Mouse (Mus musculus) embryo, embryonic 10 days (tissue): ENCODE measurements around the gene Krt4.

ENCODE experiments used
- DNase-seq: peaks from one replicate; pipeline ENCODE4 v3.0.0-alpha.2; 2015; ENCODE audit warnings: low spot score

Krt4 gene

DNA sequence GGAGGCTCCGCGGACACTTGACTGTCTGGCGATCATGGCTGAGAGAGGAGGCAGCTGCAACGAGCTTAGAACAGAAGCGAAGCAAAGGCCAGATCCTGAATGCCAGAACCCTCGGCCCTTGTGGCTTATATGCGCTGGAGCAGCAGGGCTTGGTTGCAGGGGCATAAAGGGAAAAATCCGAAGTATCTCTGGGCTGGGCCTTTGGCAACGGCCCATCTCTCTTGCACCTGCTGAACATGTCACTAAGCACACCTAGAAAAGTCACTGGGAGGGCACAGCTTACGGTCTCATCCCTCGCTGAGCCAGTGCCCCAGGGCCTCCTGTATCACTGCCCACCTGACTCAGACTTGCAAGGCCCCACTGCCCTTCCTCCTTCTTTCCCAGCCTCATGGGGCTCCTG is at the start of gene Krt4:
Gene Krt4 (minus strand): TSS at position 101 of the 400 bp plus-strand sequence.
- DNase-seq: no peak

DNA sequence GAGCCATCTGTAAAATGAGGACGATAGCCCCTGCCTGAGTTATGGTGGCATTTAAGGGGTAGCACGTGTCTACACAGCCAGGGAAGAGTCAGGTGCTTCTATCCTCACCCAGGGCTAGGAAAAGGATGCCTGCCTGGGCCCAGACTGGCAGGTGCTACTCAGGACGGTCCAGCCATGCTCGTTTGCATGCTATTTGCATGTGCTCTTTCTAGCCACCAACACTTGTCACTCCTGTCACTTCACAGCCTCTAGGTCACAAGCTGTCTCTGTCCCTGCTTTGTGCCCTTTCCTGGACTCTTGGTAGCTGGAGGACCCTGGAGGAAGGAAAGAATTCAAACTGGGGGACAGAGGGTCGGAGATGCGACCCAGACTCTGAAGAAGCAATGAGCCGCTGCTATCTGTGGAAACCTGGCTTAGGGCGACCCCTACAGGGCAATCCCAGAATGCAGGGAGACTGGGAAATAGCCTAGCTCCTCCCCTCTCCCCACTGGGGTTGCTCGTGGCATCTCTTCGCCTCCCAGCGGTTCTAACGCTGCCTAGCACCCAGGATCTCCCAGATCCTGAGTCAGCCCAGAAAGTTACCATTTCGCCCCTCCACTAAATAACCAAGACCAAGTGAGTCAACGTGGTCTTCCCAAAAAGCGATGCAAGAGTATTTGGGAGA is 49.0 kb upstream of the Krt4 start:
- DNase-seq: peak; percentile 94

DNA sequence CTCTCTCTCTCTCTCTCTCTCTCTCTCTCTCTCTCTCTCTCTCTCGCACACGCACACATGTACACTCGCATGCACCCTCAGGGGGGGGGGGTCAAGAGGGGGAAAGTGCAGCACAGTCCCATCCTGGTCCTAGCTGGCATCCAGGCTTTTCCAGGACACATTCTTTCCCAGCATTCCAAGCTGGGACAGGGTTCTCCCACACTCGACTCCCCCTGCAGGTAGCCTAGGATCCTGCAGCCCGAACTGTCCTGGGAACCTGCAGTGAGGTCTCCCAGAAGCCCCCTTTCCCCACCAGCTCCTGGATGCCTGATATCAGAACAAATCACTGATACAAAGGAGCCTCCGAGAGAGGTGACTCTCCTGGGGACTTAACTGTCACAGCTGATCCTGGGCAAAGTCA is 46.0 kb upstream of the Krt4 start:
- peak; percentile 82 for DNase-seq

DNA sequence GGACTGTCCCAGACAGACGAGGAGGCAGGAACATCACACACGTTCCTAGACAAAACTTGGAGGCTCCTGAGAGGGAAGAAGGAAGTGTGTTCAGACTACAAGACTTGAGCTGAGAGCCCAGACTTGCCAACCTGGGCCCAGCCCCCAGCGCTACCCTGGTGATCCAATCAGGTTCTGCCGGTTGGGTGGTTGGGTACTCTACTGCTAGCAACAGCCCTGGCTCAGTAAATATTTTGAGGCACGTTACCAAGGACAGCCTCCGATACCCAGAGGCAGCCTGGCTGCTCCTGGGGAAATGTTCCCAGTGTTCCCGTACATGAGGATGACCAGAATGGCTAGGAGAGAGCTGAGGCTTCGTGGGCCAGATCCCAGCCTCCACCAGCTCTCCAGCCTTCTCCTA is 42.3 kb upstream of the Krt4 start:
- DNase-seq: no peak

DNA sequence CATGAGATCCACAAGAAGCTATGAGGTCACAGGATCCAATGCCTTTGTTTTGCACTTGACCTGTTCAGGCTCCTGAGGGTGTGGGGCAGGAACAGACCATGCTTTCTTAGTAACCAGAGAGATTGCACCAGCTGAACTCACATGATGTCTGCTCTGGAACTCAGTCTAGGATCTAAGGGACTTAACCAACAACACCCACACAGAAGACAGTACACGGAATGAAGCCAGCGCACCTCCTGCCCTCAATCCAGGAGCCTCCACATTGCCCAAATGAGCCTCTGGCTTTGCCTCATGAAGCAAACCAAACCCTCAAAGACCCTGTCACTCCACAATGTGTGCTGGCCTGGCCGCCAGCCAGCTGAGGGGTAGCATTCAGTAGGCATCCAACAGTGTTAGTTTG is 34.4 kb upstream of the Krt4 start:
- no peak for DNase-seq

DNA sequence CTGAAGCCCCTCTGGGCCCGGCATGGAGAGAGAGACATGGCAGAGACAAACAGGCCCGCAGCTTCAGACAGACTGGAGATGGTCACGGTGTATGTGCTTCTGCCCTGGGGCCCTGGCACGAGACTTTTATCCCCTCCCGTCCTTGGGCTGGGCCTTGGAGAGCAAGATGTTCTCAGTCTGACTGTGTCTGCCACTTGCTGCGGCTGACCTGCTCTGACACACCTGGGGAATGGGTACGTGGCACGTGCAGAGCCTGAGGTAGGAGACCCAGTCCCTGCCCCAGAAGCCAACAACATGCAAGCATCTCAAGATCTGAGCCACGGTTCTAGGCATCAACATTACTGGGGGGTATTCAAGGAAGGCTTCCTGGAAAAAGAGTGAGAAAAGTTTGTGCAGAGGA is 29.7 kb upstream of the Krt4 start, which contains the start of gene Krt78:
Gene Krt78 (minus strand): TSS at position 101 of the 400 bp plus-strand sequence.
- no peak for DNase-seq

DNA sequence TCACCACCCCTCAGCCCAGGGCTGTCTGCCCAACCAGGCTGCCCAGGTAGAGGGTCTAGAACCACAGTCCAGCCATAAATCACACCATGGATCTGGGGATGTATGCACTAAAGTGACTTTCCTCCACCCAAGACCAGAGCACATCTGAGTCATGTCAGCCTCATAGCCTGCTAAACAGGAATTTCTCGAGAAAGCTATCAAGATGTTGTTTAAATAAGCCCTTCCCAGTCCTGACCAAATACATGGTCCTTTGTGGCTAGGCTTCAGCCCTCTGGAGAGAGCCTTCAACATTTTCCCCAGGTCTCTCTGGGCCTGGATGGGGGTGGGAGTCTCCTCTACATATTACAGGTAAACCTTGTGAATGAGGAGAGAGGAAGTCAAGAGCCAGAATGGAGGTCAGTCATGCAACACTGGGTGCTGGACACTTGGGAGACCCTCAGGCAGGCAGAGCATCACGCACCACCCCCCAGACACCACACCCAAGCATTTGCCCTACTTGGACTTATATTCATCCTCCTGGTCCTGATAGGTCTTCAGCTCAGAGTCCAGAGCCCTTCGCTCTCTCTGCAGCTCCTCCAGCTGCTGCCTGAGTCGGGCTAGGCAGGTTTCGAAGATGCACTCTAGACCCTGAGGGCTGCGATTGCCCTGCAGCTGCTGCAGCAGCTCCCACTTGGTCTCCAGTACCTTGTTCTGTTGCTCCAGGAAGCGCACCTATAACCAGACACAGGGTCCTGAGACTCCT is 28.4 kb upstream of the Krt4 start:
- no peak for DNase-seq

DNA sequence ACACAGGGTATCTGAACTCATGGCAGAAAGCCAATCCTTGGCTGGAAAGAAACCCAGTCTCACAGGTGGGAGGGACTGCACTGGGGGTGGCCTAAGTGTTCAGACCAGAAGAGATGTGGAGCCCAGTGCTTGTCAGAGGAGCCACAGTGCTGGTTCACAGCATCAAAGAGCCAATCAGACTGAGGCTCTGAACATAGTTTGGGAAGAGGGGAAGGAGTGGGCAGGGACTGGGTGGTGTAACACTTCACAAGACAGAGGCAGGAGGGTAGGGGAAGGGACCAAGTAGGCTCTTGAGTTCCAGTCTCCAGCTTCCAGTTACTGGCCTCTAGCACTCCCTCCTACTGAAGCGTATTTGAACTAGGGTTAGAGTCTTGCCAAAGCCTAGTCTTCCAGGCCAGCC is 20.9 kb upstream of the Krt4 start:
- DNase-seq: no peak

DNA sequence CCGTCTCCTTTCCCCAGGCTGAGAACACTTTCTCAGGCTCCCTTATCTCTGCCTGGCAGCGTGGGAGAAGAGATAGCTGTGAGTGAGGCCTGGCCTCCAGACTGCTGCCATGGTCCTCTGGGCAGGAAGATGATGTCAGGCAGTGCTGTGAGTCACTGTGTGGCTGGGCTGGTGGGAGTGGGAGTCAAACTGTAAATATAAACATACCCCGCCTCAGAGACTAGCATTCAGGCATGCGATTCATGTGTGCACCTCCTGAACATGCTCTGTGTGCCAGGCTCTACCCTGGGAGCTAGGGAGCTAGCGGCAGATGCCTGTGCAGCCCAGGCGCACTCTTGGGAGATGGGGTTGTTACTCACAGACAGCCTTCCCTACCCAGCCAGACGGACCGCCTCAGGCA is 17.4 kb upstream of the Krt4 start:
- DNase-seq: peak; percentile 17

DNA sequence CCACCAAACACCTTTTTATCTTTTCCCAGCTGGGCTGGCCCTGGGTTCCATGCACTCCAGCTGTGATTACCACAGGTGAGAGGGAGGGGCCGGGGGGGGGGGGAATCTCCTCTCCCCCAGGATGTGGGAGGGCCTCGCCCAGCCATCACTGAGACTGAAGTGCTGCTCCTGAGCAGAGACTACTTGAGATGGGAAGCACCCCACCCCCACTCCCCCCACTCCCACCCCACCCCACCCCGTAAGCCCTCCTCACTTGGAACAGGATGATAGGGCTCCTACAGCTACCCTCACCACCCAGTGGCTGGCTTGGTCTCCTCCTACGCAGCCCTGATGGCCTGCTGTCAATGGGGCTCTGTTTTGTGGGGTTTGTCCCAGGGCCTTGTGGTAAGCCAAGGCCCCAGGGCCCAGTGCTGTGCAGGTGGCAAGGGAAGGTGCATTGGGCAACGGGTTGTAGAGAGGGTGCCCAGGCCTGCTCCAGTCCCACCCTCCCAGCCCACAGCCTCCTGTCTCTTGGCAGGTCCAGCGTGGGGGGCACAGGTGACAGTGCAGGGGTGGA is 15.8 kb upstream of the Krt4 start, which contains the start of gene Krt79:
Gene Krt79 (minus strand): TSS at position 51 of the 556 bp plus-strand sequence.
- no peak for DNase-seq

DNA sequence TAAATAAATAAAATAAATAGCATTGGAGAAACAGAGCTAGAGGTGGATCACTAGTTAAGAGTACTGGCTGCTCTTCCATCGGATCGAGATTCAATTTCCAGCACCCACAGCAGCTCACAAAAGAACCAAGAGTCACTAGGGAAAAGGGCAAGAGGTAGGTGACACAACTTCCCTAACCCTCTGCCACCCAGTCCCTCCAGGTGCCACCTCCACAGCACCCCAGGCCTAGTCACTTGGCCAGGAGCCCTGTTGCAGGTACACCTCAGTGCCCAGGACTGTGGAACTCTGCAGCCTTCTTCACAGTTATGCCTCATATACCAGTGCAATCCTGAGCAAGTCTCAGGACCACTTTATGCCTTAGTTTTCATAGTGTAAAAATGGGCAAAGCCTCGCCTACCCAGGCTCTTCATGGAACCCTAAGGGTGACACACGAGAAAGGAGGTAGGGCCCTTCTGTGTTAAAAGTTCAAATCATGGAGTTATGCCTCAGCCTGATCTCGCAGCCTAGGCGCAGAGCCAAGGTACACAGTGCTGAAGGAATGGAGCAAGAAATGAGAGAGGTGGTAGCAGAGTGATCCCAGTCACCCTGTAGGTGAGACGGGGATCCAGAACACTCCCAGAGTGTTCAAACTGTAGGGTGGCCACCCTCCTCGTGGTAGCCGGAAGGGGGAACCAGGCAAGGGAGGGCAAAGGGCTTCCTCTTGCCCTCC is 14.2 kb upstream of the Krt4 start:
- no peak for DNase-seq

DNA sequence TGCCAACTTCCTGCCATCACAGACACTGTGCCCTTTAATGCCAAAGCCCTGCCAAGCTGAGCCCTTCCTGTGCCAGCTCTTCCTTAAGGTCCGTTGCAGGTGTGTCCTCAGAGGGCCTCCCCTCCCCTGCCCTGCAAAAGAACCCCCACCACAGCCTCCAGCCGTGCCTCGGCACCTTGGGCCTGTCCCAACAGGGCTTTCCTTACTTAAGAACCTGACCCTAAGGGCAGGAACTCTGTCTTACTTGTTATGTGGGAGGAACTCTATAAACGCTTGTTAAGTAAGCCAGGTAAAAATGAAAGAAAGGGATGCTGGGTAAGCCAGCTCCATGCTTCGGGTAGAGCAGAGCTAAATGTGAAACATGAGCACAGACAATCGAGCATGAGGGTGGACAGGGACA is 8.5 kb upstream of the Krt4 start:
- DNase-seq: no peak

DNA sequence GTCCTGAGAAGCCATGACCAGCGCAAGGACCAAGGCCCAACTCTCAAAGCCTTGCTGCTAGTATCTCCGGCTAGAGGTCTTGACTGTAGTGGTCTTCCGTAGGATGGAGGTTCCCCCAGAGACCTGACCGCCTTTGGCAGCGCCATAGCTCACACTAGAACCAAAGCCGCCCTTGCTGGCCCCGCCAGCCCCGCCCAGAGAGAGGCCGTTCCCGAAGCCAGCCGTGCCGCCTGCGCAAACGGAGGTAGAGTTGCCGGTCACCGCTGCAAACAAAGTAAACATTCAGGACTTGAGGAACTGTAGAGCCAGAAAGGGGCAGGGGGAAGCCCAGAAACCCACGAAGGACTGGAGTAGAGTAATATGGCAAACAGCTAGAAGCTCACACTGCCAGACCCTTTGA is 5.1 kb upstream of the Krt4 start:
- DNase-seq: peak; percentile 24

DNA sequence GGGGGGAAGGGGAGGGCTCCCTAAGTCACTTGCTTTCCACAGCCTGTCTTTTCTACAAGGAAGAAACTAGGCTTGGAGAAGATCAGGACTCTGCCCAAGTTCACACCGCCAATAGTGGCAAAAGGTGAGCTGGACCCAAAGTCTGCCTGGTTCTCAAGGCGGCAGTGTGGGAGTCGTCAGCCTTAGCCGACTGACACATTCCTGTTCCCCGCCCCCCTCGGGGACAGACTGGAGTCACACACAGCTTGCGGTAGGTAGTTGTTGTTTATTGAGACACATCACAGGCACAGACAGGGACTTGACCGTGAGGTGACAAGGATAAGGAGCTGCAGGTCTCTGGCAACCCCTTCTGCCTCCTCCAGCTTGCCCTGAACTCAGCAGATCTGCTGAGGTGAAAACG is 4.6 kb upstream of the Krt4 start:
- DNase-seq: peak; percentile 23

DNA sequence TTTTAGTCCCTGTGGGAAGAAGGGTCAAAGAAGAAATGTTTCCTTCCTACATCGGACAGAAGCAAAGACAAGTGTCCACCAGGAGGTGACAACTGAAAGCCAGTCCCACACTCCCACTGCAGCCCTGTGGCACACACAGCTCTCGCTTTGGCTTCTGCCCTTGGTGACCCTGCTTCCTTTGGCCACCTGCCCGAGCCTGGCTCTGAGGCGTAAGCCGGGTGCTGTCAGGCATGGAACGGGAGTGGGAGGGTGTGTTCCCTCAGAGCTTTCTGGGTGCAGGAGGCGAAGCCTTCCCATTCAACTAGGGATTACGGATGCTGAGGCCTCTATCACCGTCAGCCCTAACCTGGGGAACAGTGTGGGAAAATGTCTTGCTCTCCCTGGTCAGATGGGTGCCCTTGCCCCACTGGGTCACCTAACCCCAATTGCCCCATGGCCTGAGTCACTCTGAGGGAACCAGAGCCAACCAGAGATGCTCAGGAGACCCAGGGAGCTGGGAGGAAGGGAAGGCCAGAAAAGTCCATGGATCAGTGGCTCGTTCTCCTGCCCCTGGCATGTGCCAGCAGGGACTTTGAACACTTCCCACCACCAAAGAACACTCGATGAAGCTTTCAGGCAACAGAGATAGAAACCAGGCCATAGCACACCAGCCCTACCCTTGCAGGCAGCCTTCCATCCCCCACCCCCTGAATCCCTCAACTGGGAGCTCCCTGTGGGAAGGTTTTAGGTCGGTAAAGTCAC is 3.0 kb upstream of the Krt4 start:
- no peak for DNase-seq

DNA sequence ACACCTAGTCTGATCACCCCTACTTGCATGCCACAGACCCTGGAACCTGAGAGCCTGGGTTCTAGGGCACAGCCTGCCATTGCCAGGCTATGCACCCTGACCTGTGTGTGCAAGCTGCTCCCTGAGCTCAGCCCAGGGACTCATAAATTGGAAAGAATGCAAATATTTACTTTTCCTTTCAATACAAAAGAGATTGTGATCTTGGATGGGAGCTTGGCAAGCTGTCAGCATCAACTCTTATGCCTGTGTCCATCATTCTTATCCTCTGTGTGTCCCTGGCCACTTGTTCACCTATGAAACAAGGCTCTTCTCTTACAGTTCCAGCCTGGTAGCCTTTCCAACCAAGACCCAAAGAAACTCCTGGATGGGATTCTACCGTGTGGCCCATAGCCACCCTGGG is 506 bp upstream of the Krt4 start:
- DNase-seq: no peak

DNA sequence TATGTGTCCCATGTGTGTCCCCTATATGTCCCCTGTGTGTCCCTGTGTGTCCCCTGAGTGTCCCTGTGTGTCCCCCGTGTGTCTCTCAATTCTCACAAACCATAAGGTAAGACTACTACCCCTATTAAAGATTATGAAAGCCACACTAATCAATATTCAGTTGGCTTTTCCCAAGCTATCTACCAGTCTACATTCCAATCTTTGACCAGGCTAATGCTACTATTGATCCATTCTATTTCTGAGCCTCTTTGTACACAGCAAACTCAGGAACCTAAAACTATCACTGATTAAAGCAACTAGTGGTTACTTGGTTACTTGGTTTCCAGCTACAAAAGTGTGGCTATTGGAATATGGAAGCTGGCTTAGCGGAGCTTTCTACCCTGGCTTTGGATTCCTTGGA is 2.2 kb downstream of the Krt4 start:
- DNase-seq: no peak

DNA sequence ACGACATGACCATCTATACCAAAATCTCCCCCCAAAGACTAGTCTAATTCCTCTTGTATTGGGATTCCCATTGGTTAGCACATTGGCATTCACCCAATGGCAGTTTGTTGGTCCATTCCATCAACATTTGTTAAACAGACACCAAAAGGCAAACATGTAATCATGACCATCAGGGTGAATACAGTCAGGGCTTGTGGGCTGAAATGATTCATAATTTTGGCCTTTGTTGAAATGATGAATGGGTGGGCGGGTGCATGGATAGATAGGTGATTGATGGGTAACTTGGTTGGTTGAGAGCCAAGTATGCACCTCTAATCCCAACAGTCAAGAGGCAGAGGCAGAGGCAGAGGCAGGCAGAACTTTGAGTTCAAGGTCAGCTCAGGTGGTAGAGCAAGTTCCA is 8.5 kb downstream of the Krt4 start:
- DNase-seq: no peak

DNA sequence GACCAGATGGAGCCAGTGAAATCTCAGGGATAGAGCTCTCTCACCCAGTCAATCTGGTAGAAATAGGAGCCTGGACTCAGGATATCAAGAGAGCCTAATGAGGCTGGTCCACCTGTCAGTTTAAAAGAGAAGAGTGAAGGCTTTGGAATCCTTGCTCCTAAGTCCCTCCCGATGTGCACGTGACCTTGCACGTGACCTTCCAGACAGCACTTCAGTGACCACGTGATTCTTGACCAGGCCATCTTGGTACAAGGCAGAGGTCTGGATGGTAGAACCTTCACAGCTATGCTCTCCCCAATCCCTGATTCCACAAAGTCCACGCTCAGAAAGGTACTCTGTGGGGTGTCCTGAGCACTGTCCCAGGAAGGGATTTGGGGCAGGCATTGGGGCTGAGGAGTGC is 19.7 kb downstream of the Krt4 start:
- no peak for DNase-seq

DNA sequence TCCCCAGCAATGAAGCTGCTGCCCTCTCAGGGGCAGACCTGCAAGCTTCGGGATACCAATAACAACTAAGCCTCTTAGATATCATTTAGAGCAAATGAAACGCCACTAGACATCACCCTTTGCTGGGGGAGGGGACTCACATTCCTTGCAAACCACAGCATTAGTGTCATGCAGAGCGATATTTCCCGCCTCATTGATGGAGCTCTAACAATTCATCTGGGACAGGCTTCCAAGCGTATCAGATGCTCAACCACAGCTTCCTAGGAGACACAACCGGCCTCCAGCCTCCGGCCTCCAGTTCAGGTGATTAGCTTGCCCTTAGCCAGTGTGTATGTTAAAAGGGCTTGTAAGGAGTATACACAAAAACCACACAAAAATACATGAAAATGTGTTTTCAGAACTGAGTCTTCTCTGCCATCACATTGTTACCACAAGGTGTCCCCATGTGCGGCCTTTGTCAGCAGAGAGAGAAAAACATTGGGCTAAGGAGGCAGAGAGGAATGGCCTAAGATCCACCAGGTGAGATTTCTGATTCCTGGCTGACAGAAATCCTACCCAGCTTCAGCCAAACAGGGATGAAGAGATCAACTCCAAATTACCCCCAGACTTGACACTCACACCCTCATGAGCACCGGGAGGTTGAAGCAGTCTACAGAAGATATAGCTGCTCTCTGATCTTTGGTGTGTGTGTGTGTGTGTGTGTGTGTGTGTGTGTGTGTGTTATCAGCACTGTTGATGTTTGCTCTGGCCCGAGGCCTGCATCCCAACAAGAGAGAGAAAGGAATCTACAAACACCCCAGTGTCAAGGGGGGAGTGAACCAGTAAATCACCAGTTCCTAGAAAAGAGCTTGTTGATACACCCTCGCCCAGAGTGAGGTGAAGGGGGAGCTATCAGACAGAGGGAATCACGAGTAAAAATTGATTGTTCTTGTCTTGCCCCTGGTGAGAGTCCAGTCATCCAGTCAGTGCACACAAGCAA is 22.1 kb downstream of the Krt4 start:
- peak; percentile 9 for DNase-seq

DNA sequence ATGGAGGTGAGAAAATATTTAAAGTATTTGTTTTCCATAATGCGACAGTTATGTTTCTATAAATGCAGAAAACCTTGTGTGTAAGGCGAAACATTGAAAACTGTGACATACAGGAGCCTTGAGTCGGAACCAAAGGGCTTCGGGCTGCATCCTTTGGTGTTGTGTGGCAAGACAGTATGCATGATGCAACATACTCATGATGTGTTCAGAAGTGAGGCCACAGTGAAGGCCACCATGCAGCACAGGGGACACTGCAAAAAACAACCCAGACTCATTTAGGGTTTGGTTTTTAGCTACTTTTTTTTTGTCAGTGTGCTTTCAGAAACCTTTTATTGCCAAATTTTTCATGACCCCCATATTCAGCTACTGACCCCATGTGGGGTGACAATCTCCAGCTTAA is 29.3 kb downstream of the Krt4 start:
- DNase-seq: no peak
